Mouse (Mus musculus) C2C12 (cell line): ENCODE measurements around the gene 1190002N15Rik.

Experiments used
- CTCF ChIP-seq: IDR thresholded peaks from one replicate; pipeline ENCODE4 v1.5.1; 2011; ENCODE audit not compliant: control insufficient read depth, insufficient read depth, insufficient read length
- MAX ChIP-seq: IDR thresholded peaks from one replicate; pipeline ENCODE4 v1.6.1; 2011; ENCODE audit warnings: mild to moderate bottlenecking, control low read depth
- MYOG ChIP-seq: IDR thresholded peaks from one replicate; pipeline ENCODE4 v1.6.1; 2011; ENCODE audit not compliant: control insufficient read depth, insufficient read length; ENCODE audit errors: extremely low read depth
- USF1 ChIP-seq: IDR thresholded peaks from one replicate; pipeline ENCODE4 v1.6.1; 2011; ENCODE audit warnings: low read depth, mild to moderate bottlenecking, control low read depth, moderate library complexity

DNA sequence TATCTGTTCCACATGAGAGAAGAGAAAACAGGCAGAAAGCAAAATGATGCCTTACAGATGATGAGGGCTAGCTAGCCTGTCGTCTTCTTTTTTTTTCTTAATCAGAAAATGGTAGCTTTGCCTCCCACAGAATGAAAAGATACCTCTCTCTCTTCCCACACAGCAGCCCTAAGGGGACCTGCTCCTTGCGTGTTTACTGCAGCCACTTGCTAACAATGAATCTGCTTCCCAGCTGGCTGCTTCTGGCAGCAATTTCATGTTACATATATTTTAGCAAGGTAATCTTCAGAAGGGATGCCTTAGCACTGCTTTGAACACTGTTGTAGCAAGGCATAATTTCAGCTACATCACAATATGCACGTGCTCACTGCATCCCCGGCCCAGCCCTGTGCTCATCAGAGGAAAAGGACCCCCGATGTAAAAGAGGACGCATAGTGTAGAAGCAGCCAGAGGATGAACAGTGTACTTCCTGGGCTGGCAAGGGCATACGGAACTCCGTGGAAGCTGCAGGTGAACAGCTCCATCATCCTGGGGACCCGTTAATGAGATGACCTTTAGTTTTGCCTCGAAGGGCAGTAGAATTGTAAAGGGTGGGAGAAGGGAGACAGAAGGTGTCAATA, 64.8 kb downstream of the 1190002N15Rik start:
- TF ChIP-seq CTCF (no peak), MAX (no peak), MYOG (no peak), USF1 (no peak)
